9 mouse cellular contexts compared by ENCODE assay signal in genomic region chr4:56850724-56851123, GRCm38 (mm10). TPM values are rescaled to one million over a fixed set of nuclear protein-coding genes. Genes with fewer than 3 reads are reported as not detected.
DNase-seq lines count a peak whose midpoint lies in the region; ATAC-seq and TF ChIP-seq lines count a peak whose summit lies in the region.
"Had no signal": no experiment of that assay in that cellular context is flagged by ENCODE, and none has a peak within 500 bp of the region (broad histone marks: within the 10 kb centered on the region; RNA-seq: fewer than 3 reads in every experiment).

No protein-coding gene starts in this region.

- no peak for ATAC-seq in CD4-positive, CD25-positive, alpha-beta regulatory T cell, adult 4 months

- no peak overlapping the region for H3K4me3 ChIP-seq in cerebellum, adult 2 months (replicated peaks; ENCODE audit: insufficient read depth, low read depth, low read length)
- no peak overlapping the region for H3K4me3 ChIP-seq in layer of hippocampus, adult 2 months
- H3K4me3 ChIP-seq: stomach, embryonic 15.5 days had no signal

- WGBS in cerebellum, adult 2 months: 6% methylated on average over 6 of the region's 6 CpGs

- peak; percentile 20 to 25 for DNase-seq in cerebellum, adult 2 months
- no peak for DNase-seq in cerebellum, adult 9-10 months
- DNase-seq in layer of hippocampus, adult 2 months (ENCODE audit: low spot score in 2 of 2): no peak
- no peak for DNase-seq in layer of hippocampus, adult 18-20 months (ENCODE audit: low spot score in 2 of 2)
- peak; percentile 37 for DNase-seq in embryo, embryonic 10.5 days (ENCODE audit: low spot score)
- DNase-seq in kidney, postnatal 10 days: peak; percentile 52
- no peak for DNase-seq in left cerebral cortex, adult 8-10 months (ENCODE audit: low spot score in 2 of 2)

- H3K27me3 ChIP-seq in cerebellum, adult 2 months (ENCODE audit: control insufficient read depth, insufficient read depth, low read length): no peaks in the 10 kb centered on the region
- H3K27me3 ChIP-seq: stomach, embryonic 15.5 days had no signal

- no peak for TF ChIP-seq POLR2A in cerebellum, adult 2 months (IDR thresholded peaks at IDR 0.05; ENCODE audit: borderline replicate concordance, insufficient read depth, low read length)

- H3K27ac ChIP-seq in cerebellum, adult 2 months (ENCODE audit: insufficient read depth, low read length): no peak overlapping the region
- peak overlapping the region; percentile 58 for H3K27ac ChIP-seq in layer of hippocampus, adult 2 months
- H3K27ac ChIP-seq: stomach, embryonic 15.5 days had no signal

- TF ChIP-seq CTCF in cerebellum, adult 2 months (IDR thresholded peaks at IDR 0.05; ENCODE audit: borderline replicate concordance, insufficient read depth, low read depth, low read length): no peak
- TF ChIP-seq CTCF in layer of hippocampus, adult 2 months (conservative IDR thresholded peaks at IDR 0.05): peak; percentile 52

- H3K4me1 ChIP-seq in cerebellum, adult 2 months (ENCODE audit: control insufficient read depth, insufficient read depth, low read length): peaks cover 4% of the 10 kb centered on the region; the same call in 1 of the 2 replicates
- H3K4me1 ChIP-seq: stomach, embryonic 15.5 days had no signal

RNA-seq across cellular contexts. Expression of gene Ctnnal1, which starts 14.3 kb away (rescaled TPM):
- polyA plus RNA-seq in cerebellum, adult 2 months (2012; rRNA removed): 33.9 and 34.5 TPM in 2 replicates
- total RNA-seq in layer of hippocampus, adult 2 months (2021): 10 to 100 TPM; 14.3 to 17.4 TPM
- 10 to 100 TPM; 11.3 to 14.1 TPM for total RNA-seq in layer of hippocampus, adult 18-20 months (2021)
- polyA plus RNA-seq in CD4-positive, CD25-positive, alpha-beta regulatory T cell, adult 4 months (2017; shearing (Covaris generic)): 1 to 10 TPM; 1.2 to 1.3 TPM
- total RNA-seq in left cerebral cortex, adult 8-10 months (2022): 10 to 100 TPM; 16.8 to 23.7 (median 21.4) TPM

RNA-seq across cellular contexts. Expression of gene Fam206a, which starts 48.6 kb away (rescaled TPM):
- 9.7 and 10.8 TPM in 2 replicates for polyA plus RNA-seq in cerebellum, adult 2 months (2012; rRNA removed)
- 10 to 100 TPM; 17.6 to 18.1 TPM for total RNA-seq in layer of hippocampus, adult 2 months (2021)
- total RNA-seq in layer of hippocampus, adult 18-20 months (2021): 10 to 100 TPM; 16.2 to 16.5 TPM
- 10 to 100 TPM; 14.6 to 17.4 TPM for polyA plus RNA-seq in CD4-positive, CD25-positive, alpha-beta regulatory T cell, adult 4 months (2017; shearing (Covaris generic))
- 10 to 100 TPM; 15.1 to 18.0 (median 17.0) TPM for total RNA-seq in left cerebral cortex, adult 8-10 months (2022)

RNA-seq across cellular contexts. Expression of gene Elp1, which starts 48.6 kb away (rescaled TPM):
- 57.2 and 59.7 TPM in 2 replicates for polyA plus RNA-seq in cerebellum, adult 2 months (2012; rRNA removed)
- total RNA-seq in layer of hippocampus, adult 2 months (2021): 10 to 100 TPM; 61.9 to 63.7 TPM
- total RNA-seq in layer of hippocampus, adult 18-20 months (2021): 10 to 100 TPM; 55.5 to 57.1 TPM
- polyA plus RNA-seq in CD4-positive, CD25-positive, alpha-beta regulatory T cell, adult 4 months (2017; shearing (Covaris generic)): 10 to 100 TPM; 24.0 to 34.4 TPM
- 10 to 100 TPM; 62.8 to 82.3 (median 70.2) TPM for total RNA-seq in left cerebral cortex, adult 8-10 months (2022)

Comparison
In these comparisons a context has a peak if more than half of its experiments do, and no peak if none do; other contexts are left out.
1. DNase-seq: peak in cerebellum, adult 2 months (2 of 2), embryo, embryonic 10.5 days (single experiment) and kidney, postnatal 10 days (single experiment); none in cerebellum, adult 9-10 months (single experiment), layer of hippocampus, adult 2 months (0 of 2), layer of hippocampus, adult 18-20 months (0 of 2) and left cerebral cortex, adult 8-10 months (0 of 2).